ENCODE assay signal across 21 mouse cellular contexts in genomic region chr1:180826634-180827033, GRCm38 (mm10). TPM values are rescaled to one million over a fixed set of nuclear protein-coding genes. Genes with fewer than 3 reads are reported as not detected.
DNase-seq lines count a peak whose midpoint lies in the region; ATAC-seq and TF ChIP-seq lines count a peak whose summit lies in the region.
"Had no signal": no experiment of that assay in that cellular context is flagged by ENCODE, and none has a peak within 500 bp of the region (broad histone marks: within the 10 kb centered on the region; RNA-seq: fewer than 3 reads in every experiment).

No protein-coding gene starts in this region.

- WGBS in lung, postnatal 0 days: 79% methylated on average over 4 of the region's 4 CpGs
- 96% methylated on average over 4 of the region's 4 CpGs for WGBS in heart, adult 2 months

- intact Hi-C loops in heart, adult 2 months (cut with DNase I): no loop called here
- intact Hi-C loops in left cerebral cortex, postnatal 36 days (cut with DNase I): no loop called here

- no peaks in the 10 kb centered on the region for H3K27me3 ChIP-seq in lung, postnatal 0 days (replicated peaks; ENCODE audit: insufficient read depth, low read length)
- no peaks in the 10 kb centered on the region for H3K27me3 ChIP-seq in heart, adult 2 months (ENCODE audit: control insufficient read depth, insufficient read depth, low read length)
- H3K27me3 ChIP-seq: hindbrain, embryonic 12.5 days; midbrain, embryonic 13.5 days; Patski had no signal

- no peak for TF ChIP-seq EP300 in lung, postnatal 0 days (IDR thresholded peaks at IDR 0.05)
- no peak for TF ChIP-seq EP300 in heart, adult 2 months (IDR thresholded peaks at IDR 0.05; ENCODE audit: insufficient read depth, low read depth, low read length)

- DNase-seq in lung, postnatal 0 days (ENCODE audit: low spot score): peak; percentile 14
- DNase-seq in lung, postnatal 14 days: no peak
- peak; percentile 73 for DNase-seq in A20 (ENCODE audit: low read depth, low spot score)
- DNase-seq in heart, adult 2 months: no peak
- no peak for DNase-seq in left cerebral cortex, postnatal 36 days (ENCODE audit: low spot score in 2 of 2)
- DNase-seq: adrenal gland, postnatal 10 days; cerebellum, adult 11 months; cerebellum, postnatal 10 days; embryo, embryonic 11 days; gastrocnemius, postnatal 36 days; kidney, adult 18-20 months; kidney, postnatal 10 days; left cerebral cortex, postnatal 4 days; thymus, postnatal 36 days had no signal

- no peak overlapping the region for H3K4me2 ChIP-seq in lung, postnatal 0 days (replicated peaks; ENCODE audit: low read depth, low read length)
- H3K4me2 ChIP-seq: hindbrain, embryonic 12.5 days; midbrain, embryonic 13.5 days had no signal

- H3K9ac ChIP-seq in lung, postnatal 0 days (replicated peaks; ENCODE audit: low read depth): no peak overlapping the region
- no peak overlapping the region for H3K9ac ChIP-seq in heart, adult 2 months (ENCODE audit: low read depth, low read length)
- H3K9ac ChIP-seq: hindbrain, embryonic 12.5 days; midbrain, embryonic 13.5 days had no signal

- ATAC-seq in lung, postnatal 0 days: no peak
- ATAC-seq in megakaryocyte progenitor cell, adult 5-6 weeks (replicated peaks; ENCODE audit: poor library complexity): peak; percentile 63
- ATAC-seq: forebrain, embryonic 16.5 days; midbrain, embryonic 13.5 days; Patski had no signal

- no peak for TF ChIP-seq POLR2A in bone marrow macrophage, adult 2 months (IDR thresholded peaks at IDR 0.05; ENCODE audit: borderline replicate concordance, low read depth, low read length)
- TF ChIP-seq POLR2A in heart, adult 2 months (IDR thresholded peaks at IDR 0.05; ENCODE audit: insufficient read depth, low read depth, low read length): no peak

- no peaks in the 10 kb centered on the region for H3K79me2 ChIP-seq in heart, adult 2 months (replicated peaks; ENCODE audit: control insufficient read depth, insufficient read depth, low read length)

- H3K9me3 ChIP-seq in lung, postnatal 0 days (ENCODE audit: low read length): no peaks in the 10 kb centered on the region
- H3K9me3 ChIP-seq: hindbrain, embryonic 12.5 days; midbrain, embryonic 13.5 days had no signal

- no peaks in the 10 kb centered on the region for H3K36me3 ChIP-seq in lung, postnatal 0 days (ENCODE audit: insufficient read depth, low read length)
- no peaks in the 10 kb centered on the region for H3K36me3 ChIP-seq in heart, adult 2 months (ENCODE audit: control insufficient read depth, insufficient read depth, low read length)
- H3K36me3 ChIP-seq: heart, embryonic 10.5 days; hindbrain, embryonic 12.5 days; midbrain, embryonic 13.5 days had no signal

- peaks cover 8% of the 10 kb centered on the region; the same call in 1 of the 2 replicates for H3K4me1 ChIP-seq in lung, postnatal 0 days (ENCODE audit: insufficient read depth, low read depth, low read length)
- peaks cover 40% of the 10 kb centered on the region for H3K4me1 ChIP-seq in bone marrow macrophage, adult 2 months (ENCODE audit: control insufficient read depth, insufficient read depth, low read length)
- H3K4me1 ChIP-seq in heart, adult 2 months (ENCODE audit: control insufficient read depth, insufficient read depth, low read length): peaks cover 6% of the 10 kb centered on the region
- H3K4me1 ChIP-seq: hindbrain, embryonic 12.5 days; midbrain, embryonic 13.5 days had no signal

- H3K4me3 ChIP-seq in lung, postnatal 0 days (ENCODE audit: low read depth, low read length): no peak overlapping the region
- no peak overlapping the region for H3K4me3 ChIP-seq in bone marrow macrophage, adult 2 months (ENCODE audit: insufficient read depth, low read length)
- H3K4me3 ChIP-seq in heart, adult 2 months: no peak overlapping the region
- H3K4me3 ChIP-seq: heart, embryonic 10.5 days; hindbrain, embryonic 12.5 days; midbrain, embryonic 13.5 days had no signal

- H3K27ac ChIP-seq in lung, postnatal 0 days (ENCODE audit: low read length): no peak overlapping the region
- H3K27ac ChIP-seq in bone marrow macrophage, adult 2 months (ENCODE audit: insufficient read depth, low read depth, low read length): peak overlapping the region; percentile 63
- no peak overlapping the region for H3K27ac ChIP-seq in heart, adult 2 months
- H3K27ac ChIP-seq: heart, embryonic 10.5 days; hindbrain, embryonic 12.5 days; midbrain, embryonic 13.5 days had no signal

- TF ChIP-seq CTCF in lung, postnatal 0 days (IDR thresholded peaks at IDR 0.05): no peak
- TF ChIP-seq CTCF in bone marrow macrophage, adult 2 months (IDR thresholded peaks at IDR 0.05; ENCODE audit: low read depth, low read length): no peak
- no peak for TF ChIP-seq CTCF in heart, adult 2 months (IDR thresholded peaks at IDR 0.05)

RNA-seq across cellular contexts. Expression of gene H3f3a, which starts 12.9 kb away (rescaled TPM):
- polyA plus RNA-seq in lung, postnatal 0 days (2015; fragmentation: Nextera tagmentation; extraction: Ambion mirVana): 1,774 and 1,827 TPM in 2 replicates
- 1,000 and 1,015 TPM in 2 replicates for polyA plus RNA-seq in bone marrow macrophage, adult 2 months (2012; ENCODE audit: insufficient read depth, insufficient read length, missing spikeins)
- total RNA-seq in megakaryocyte progenitor cell, adult 5-6 weeks (2015): 1,870 and 2,095 TPM in 2 replicates
- total RNA-seq in megakaryocyte progenitor cell, adult 5-6 weeks (2017): 1,724 and 1,809 TPM in 2 replicates
- 100 to 1,000 TPM; 405 to 430 TPM for total RNA-seq in heart, adult 2 months (2021)
- polyA plus RNA-seq in heart, adult 2 months (2012; rRNA removed): 258 and 363 TPM in 2 replicates
- 100 to 1,000 TPM; 274 to 285 TPM for total RNA-seq in left cerebral cortex, postnatal 36 days (2021)

RNA-seq across cellular contexts. Expression of gene Sde2, which starts 24.3 kb away (rescaled TPM):
- polyA plus RNA-seq in lung, postnatal 0 days (2015; fragmentation: Nextera tagmentation; extraction: Ambion mirVana): 21.2 and 22.6 TPM in 2 replicates
- 17.0 and 20.2 TPM in 2 replicates for polyA plus RNA-seq in bone marrow macrophage, adult 2 months (2012; ENCODE audit: insufficient read depth, insufficient read length, missing spikeins)
- 17.6 and 21.3 TPM in 2 replicates for total RNA-seq in megakaryocyte progenitor cell, adult 5-6 weeks (2015)
- 29.9 and 33.6 TPM in 2 replicates for total RNA-seq in megakaryocyte progenitor cell, adult 5-6 weeks (2017)
- total RNA-seq in heart, adult 2 months (2021): 10 to 100 TPM; 11.7 to 12.1 TPM
- polyA plus RNA-seq in heart, adult 2 months (2012; rRNA removed): 5.0 and 9.8 TPM in 2 replicates
- 10 to 100 TPM; 20.3 to 21.9 TPM for total RNA-seq in left cerebral cortex, postnatal 36 days (2021)

Comparison
In these comparisons a context has a peak if more than half of its experiments do, and no peak if none do; other contexts are left out.
1. DNase-seq: peak in lung, postnatal 0 days (single experiment) and A20 (single experiment); none in lung, postnatal 14 days (single experiment), heart, adult 2 months (0 of 2) and left cerebral cortex, postnatal 36 days (0 of 2).
2. RNA of gene H3f3a, which starts 12.9 kb away (total RNA-seq): 1,724 to 2,095 TPM in megakaryocyte progenitor cell, adult 5-6 weeks; 405 to 430 TPM in heart, adult 2 months and 274 to 285 TPM in left cerebral cortex, postnatal 36 days; every median in the first group is over 4 times any median in the second.